Comparison of ENCODE assay signal across 35 mouse cellular contexts in the genomic region with DNA sequence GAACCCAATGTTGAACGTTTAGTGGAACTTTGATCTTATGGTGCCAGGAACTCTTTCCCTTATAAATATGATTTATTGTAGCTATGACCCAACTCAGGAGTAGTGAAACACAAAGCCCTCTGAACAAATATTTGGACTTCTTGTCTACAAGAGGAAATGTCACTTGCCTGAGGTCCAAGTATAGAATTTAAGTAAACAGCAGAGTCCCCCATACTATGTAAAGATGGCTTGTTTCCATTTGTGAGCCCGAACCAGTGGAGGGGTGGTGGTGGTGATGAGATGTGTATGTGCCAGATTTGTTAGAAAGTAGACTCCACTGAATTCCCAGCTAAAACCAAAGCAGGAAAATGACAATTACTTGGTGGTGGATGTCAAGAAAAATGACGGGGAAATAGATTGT.
"Had no signal": no experiment of that assay in that cellular context is flagged by ENCODE, and none has a peak within 500 bp of the region (broad histone marks: within the 10 kb centered on the region; RNA-seq: fewer than 3 reads in every experiment).

No protein-coding gene starts in this region.

- H3K4me2 ChIP-seq: heart, embryonic 11.5 days; heart, embryonic 12.5 days; heart, embryonic 13.5 days; heart, embryonic 15.5 days; hindbrain, embryonic 12.5 days; hindbrain, embryonic 13.5 days; hindbrain, embryonic 14.5 days; hindbrain, embryonic 15.5 days; intestine, embryonic 15.5 days; kidney, embryonic 15.5 days had no signal

- H3K9ac ChIP-seq: heart, embryonic 12.5 days; heart, embryonic 13.5 days; heart, embryonic 15.5 days; hindbrain, embryonic 12.5 days; hindbrain, embryonic 13.5 days; hindbrain, embryonic 14.5 days; hindbrain, embryonic 15.5 days; intestine, embryonic 15.5 days; kidney, embryonic 15.5 days had no signal

- H3K4me1 ChIP-seq: heart, embryonic 15.5 days; hindbrain, embryonic 12.5 days; hindbrain, embryonic 15.5 days; intestine, embryonic 15.5 days had no signal

- DNase-seq: heart, adult 2 months; heart, postnatal 10 days; heart, postnatal 14 days; heart, postnatal 36 days; heart, postnatal 4 days; kidney, adult 11 months; kidney, adult 18-20 months; kidney, adult 2 months; kidney, adult 8-10 months; kidney, adult 9 months; kidney, postnatal 10 days; kidney, postnatal 14 days; kidney, postnatal 25 days; kidney, postnatal 36 days; kidney, postnatal 4 days; layer of hippocampus, adult 9-11 months had no signal

- ATAC-seq: hindbrain, embryonic 16.5 days; hindbrain, postnatal 0 days; inflammation-experienced regulatory T-cells, adult 6 months; intestine, embryonic 15.5 days; intestine, embryonic 16.5 days; intestine, postnatal 0 days had no signal

- H3K36me3 ChIP-seq: heart, embryonic 10.5 days; heart, embryonic 12.5 days; heart, embryonic 13.5 days; heart, embryonic 15.5 days; hindbrain, embryonic 10.5 days; hindbrain, embryonic 12.5 days; hindbrain, embryonic 13.5 days; hindbrain, embryonic 15.5 days; intestine, embryonic 15.5 days; kidney, embryonic 15.5 days had no signal

- H3K9me3 ChIP-seq: heart, embryonic 10.5 days; heart, embryonic 12.5 days; heart, embryonic 13.5 days; heart, embryonic 15.5 days; hindbrain, embryonic 10.5 days; hindbrain, embryonic 12.5 days; hindbrain, embryonic 13.5 days; hindbrain, embryonic 15.5 days; intestine, embryonic 15.5 days; kidney, embryonic 15.5 days had no signal

- H3K4me3 ChIP-seq: heart, adult 2 months; heart, embryonic 10.5 days; heart, embryonic 12.5 days; heart, embryonic 13.5 days; heart, embryonic 15.5 days; hindbrain, embryonic 10.5 days; hindbrain, embryonic 12.5 days; hindbrain, embryonic 13.5 days; hindbrain, embryonic 15.5 days; intestine, embryonic 15.5 days; kidney, embryonic 15.5 days; layer of hippocampus, adult 2 months had no signal

- H3K27ac ChIP-seq: heart, adult 2 months; heart, embryonic 10.5 days; heart, embryonic 13.5 days; heart, embryonic 15.5 days; hindbrain, embryonic 10.5 days; hindbrain, embryonic 12.5 days; hindbrain, embryonic 13.5 days; hindbrain, embryonic 14.5 days; hindbrain, embryonic 15.5 days; hindbrain, postnatal 0 days; intestine, embryonic 15.5 days; kidney, embryonic 15.5 days; kidney, postnatal 0 days; layer of hippocampus, adult 2 months had no signal

- H3K27me3 ChIP-seq: heart, embryonic 12.5 days; heart, embryonic 13.5 days; heart, embryonic 15.5 days; hindbrain, embryonic 12.5 days; hindbrain, embryonic 13.5 days; hindbrain, embryonic 15.5 days; intestine, embryonic 15.5 days had no signal
